Mouse (Mus musculus): Measurements from ENCODE around the gene Sgms1.
A peak's percentile ranks its signal among the peaks of the same experiment; 100 is the strongest.

The Sgms1 gene

DNA sequence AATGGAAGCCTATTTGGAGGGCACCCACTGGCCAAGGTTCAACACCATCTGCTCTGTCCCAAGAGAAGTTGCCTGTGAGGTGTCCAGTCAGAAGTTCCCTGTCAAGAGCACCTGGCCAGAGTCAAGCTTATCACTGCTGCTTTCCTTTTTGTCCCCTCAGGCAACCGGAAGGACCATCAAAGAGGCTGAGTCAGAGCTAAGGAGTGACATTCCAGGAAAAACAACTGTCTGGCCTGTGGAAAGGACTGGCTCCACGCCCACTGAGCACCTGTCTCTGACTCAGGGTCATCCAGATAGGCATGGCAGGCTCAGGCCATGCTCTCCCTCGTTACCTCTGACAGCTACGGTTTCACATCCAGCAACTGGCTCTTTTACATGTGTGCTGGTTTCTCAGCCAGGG lies 147.4 kb downstream of the Sgms1 start:
- DNase-seq (ENCODE audit: low spot score) = peak; percentile 20

DNA sequence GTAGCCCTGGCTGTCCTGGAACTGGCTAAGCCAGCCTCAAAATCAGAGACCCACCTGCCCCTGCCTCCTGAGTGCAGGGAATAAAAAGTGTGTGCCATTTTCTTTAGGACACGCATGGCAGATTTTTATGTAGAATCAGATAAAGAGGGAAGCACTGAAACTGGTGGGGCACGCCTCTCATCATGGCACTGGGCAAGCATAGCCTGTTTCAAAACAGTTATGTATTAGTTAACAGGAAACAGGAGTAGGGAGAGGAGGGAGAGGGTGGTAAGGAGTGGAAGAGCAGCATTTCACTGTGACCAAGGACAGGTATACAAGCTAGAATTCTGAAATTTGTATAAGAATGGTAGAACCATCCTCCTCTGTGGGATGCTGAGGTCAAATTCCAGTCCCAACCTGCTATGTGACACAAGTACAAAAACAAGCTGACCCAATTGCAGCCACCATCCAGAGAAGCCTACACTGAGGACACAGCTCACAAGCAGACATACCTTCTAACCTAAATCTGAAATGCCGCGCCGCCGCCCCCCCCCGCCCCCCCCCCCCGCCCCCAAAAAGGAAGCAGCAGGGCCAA lies 149.0 kb downstream of the Sgms1 start:
- no peak for DNase-seq (ENCODE audit: low spot score)

DNA sequence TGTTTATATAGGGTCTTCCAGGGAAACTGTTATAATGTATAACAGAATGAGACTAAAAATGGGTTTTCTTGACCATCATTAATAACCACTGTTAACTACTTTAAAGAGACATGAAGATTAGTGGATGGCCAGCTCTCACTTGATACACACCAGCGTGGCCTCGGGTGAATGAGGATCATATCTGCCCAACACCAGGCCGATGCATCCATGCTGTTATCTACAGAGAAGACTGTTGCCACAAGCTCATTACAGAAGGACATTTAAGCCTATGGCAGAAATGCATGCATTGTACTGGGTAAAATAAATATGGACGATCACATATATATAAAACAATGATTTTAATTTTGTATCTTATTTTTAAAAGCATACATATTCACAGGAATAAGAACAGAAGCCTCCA lies 149.6 kb downstream of the Sgms1 start:
- DNase-seq (ENCODE audit: low spot score) = no peak

DNA sequence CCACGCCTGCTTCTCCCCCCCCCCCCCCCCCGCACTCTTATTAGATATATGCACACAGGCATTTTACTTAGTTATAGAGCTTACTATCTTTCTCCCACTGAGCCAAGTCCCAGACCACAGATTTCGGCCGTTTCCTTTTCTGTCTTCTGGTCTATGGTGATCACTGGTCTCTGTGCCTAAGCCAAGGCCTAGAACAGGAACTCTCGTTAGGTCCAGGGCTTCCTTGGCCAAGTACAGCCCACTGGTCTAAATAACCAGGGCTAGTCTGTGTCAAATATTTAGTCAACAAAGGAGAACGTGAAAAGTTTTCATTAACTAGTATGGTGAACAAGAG lies 150.1 kb downstream of the Sgms1 start:
- no peak for DNase-seq (ENCODE audit: low spot score)

- no peak for DNase-seq (ENCODE audit: low spot score)
These were observed 150.6 kb downstream of the Sgms1 start for GRCm38 (mm10) chr19:32238722-32239458.

DNA sequence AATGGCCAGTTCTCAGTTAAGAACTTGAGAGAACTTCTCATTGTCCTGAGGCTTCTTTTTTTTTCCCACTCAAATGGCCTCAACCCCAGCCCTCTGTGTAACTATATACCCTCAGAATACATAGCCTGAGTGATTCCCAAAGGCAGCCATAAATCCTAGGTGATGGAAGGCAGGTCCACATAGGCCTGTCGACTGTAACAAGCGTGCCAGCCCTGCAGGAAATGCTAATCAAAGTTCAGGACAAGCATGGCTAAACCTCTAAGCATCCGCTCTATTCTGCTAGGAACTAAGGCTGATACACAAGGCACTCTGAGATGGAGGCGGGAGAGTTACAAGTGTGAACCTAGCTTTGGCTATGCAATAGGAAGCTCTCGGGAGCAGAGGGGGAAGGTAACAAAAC lies 151.8 kb downstream of the Sgms1 start:
- DNase-seq (ENCODE audit: low spot score) = no peak

DNA sequence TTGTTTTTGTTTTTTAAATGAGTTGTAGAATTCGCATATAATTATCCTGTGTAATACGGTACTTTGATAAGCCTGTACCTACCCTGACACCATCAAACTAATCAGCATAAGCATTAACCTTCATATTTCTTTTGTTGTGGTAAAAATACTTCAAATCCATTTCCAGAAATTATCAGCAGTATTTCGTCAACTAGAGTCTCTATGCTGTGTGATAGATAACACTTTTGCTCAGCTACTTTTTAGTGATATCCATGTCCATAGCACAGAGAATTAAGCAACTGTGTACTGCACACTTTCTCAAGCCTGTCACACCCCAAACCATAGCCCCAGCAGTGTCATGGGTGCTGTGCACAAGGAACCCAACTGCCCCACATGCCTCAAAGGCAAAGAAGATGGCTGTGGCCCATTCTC lies 152.3 kb downstream of the Sgms1 start:
- DNase-seq (ENCODE audit: low spot score) = no peak

- DNase-seq (ENCODE audit: low spot score) = no peak
These were observed 154.6 kb downstream of the Sgms1 start for GRCm38 (mm10) chr19:32234717-32235434.

GRCm38 (mm10) chr19:32231292-32231691 lies 158.2 kb downstream of the Sgms1 start:
- DNase-seq (ENCODE audit: low spot score) = no peak

DNA sequence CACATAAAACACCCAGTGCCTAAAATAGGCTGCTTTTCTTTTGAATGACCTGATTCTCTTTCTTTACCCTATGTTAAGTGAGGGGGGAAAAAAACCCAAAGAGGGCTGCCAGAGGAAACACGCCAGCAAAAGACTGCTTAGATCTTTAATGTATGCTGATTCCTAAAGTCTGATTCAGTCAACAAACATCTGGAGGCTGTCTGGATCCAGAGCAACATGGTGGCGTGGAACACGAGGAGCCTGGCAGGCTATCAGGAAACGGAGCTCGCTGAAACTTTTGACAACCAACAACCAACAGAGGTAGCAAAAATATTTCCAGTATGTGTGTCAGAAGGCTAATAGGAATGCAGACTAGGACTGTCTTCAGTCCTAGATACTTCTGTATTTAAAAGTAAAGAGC lies 158.7 kb downstream of the Sgms1 start:
- no peak for DNase-seq (ENCODE audit: low spot score)

DNA sequence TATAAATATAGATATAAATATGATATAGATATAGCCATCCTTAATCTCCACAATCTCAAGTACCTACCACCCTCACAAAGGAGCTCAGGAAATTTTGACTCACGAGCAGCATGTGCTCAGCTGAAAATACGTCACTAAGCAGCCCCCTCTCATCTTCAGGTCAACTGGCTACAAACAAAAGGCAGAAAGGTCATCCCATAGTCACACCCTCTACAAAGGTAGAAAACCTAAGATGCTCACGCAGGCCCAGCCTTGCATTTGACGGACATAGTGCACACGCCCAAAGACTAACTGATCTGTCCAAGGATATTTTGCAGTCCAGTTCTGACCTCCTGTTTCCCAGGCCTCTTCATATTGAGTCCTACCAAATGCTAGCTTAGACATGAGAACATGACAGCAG lies 159.2 kb downstream of the Sgms1 start:
- no peak for DNase-seq (ENCODE audit: low spot score)

GRCm38 (mm10) chr19:32229776-32230175 lies 159.7 kb downstream of the Sgms1 start:
- DNase-seq (ENCODE audit: low spot score) = no peak

- no peak for DNase-seq (ENCODE audit: low spot score)
These were observed 162.3 kb downstream of the Sgms1 start for GRCm38 (mm10) chr19:32227175-32227574.

DNA sequence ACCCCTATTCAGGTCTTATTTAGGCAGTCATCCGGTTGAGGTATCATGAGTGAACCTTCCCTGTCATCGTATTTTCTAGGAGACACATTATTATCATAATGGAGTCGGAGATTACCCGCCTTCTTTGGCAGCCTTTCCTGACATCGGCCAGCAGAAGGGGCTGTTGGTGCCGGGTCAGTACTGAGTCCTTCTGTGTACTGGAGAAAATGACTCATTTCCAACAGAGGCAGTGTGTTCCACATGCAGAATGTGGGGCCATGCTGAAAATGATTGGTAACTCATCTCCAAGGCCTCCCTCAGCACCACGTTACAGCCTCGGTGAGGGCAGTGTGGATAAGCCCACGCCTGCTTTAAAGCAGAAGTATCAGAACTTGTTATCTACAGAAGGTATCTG lies 164.4 kb downstream of the Sgms1 start:
- no peak for DNase-seq (ENCODE audit: low spot score)

DNA sequence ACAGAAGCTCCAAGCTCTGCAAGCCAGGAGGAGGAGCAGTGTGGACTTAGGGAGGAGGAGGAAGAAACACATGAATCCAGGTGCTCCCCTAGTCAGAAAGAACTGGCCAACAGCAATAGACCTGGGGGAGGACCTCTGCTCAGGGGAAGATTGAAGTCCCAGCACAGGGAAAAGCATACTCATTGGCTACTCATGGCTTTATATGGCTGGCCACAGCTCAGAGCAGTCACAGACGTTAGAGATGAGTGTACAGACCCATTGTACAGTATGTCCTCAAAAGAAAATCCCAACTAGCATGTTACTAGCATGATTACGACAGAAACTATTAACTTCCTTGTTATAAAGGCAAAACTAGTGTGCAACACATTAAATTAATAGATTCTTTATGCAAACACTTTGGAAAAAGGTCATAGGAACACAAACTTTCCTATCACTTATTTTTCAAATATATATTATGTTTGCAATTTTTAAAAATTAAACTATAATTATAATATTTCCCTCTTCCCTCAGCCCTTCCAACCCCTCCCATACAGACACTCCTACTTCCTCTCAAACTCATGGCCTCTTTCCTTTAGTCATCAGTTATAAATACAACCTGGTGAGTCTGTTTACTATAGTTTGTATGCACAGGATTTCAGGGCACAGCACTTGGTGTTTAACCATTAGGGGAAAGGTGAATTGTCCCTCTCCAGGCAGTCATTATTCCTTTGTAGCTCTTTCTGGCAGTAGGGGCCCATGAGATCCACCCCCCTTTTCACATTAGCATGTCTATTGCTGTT lies 165.0 kb downstream of the Sgms1 start:
- no peak for DNase-seq (ENCODE audit: low spot score)

DNA sequence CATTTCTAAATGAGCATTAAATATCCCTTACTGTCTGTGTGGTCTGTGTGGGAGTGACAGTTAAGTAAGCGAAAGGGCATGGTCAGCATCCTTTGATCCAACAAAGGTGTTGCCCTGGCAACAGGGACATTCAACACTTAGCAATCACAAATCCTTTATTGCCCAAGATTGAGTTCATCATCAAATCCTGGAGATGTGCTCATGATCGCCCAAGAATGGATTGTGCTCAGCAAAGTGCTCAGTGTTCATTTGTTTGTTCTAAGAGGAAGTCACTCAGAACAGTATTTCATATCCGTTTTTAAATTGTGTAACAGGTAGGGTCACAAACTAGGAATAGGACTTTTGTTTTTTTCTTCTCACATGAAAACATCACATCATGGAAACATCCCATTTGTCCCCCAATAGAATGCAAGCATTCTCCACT lies 165.8 kb downstream of the Sgms1 start:
- DNase-seq (ENCODE audit: low spot score) = no peak

DNA sequence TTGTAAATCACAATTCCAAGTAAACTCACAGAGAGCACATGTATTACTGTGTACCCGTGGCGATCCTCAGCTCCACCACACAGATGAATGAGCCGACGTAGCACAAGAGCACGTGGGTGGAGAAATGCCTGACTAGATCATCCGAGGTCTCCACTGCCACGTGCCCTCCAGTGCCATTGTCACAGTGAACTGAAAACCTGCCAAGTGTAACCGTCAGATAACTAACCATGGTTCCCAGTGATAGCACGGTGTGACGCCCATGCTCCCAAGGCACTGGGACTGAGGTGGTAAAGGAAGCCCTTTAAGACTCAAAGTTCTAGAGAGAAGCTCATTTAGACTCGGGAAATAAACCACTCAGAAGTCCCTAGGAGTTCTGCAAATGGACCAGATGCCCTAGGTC lies 167.4 kb downstream of the Sgms1 start:
- DNase-seq (ENCODE audit: low spot score) = no peak

- no peak for DNase-seq (ENCODE audit: low spot score)
These were observed 168.5 kb downstream of the Sgms1 start for GRCm38 (mm10) chr19:32220991-32221390.

DNA sequence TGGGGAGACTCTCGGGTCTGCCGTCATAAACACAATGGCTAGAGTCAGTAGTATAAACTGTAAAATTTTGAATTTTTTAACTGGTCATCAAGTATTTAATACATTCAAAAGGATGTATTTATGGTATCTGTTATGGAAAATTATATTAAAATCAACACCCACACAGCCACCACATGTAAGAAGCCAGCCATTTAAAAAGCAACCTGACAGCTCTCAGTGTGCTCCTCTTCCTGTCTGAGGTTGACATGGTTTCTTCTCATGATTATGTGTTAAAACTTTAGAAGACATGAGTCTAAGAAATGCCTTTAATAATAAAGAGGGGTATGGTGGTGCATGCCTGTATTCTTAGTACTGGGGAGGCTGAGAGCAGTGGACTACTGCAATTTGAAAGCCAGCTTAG lies 172.8 kb downstream of the Sgms1 start:
- DNase-seq (ENCODE audit: low spot score) = no peak

- DNase-seq (ENCODE audit: low spot score) = no peak
These were observed 174.4 kb downstream of the Sgms1 start for GRCm38 (mm10) chr19:32214905-32215806.

DNA sequence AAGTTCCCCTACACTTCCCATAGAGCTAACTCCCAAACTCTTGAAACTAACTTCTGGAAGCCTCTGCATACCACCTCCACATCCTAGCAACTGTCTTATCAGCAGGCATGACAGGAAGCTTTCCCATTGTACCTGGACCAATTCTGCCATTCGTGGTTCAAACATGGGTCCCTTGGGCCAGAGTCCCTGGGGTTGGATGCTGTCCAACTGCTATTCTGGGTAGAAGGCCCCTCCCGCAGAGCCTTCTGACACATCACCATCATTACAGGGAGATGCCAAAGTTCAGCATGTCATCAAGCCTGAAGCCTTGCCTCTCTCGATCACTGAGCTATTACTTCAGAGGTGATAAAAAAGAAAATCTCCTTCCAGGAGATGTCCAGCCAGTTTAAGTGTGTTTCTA lies 175.9 kb downstream of the Sgms1 start:
- no peak for DNase-seq (ENCODE audit: low spot score)

- DNase-seq (ENCODE audit: low spot score) = no peak
These were observed 178.3 kb downstream of the Sgms1 start for GRCm38 (mm10) chr19:32211293-32211585.

Measured in ovary, postnatal 36 days (tissue).